Mouse (Mus musculus) adipocyte (in vitro differentiated cells): ENCODE results near the gene Rab19.
"Not testable (repeated sequence)": the region's sequence is repeated elsewhere in the genome, so short reads cannot be mapped to it uniquely, and the experiment has no call there.

Experiments used
- DNase-seq: peaks from one replicate; pipeline ENCODE4 v3.0.0-alpha.2; 2016; ENCODE audit warnings: low spot score

The Rab19 gene

DNA sequence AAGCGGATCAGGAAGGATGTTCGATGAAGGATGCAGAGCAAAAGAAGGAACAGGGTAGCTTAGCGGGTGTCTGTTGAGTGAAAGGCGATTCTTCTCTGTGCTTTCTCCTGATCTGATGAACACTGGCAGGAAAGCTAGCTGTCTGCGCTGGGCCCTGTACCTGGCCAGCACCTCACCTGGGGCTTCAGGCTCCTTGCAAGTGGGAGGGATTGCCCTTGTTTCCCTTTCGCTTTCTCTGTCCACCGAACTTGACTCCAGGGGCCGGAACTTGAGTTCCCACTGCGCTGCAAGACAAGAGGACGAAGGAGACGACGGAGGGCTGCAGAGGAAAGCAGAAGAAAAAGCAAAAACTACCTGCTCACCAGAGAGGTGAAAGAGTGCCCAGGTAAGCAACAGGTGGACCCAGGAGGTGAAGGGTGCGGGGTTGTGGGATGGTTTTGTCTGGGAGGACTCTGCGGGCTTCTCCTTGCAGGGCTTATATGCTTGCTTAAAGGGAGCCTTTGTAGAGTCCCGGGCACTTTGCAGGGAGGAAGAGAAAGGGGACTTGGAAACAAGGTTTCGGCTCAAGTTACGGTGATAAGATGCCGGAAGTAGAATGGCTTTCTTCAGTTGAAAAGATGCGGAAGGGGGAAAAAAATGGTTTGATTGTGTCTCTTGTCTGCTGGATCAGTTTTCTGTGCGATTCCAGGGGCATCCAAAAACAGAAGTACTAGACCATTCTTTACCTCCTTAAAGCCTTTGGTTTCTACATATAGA, at the start of gene Rab19:
Gene Rab19, plus strand, starts transcription at position 51 of the 756 bp plus-strand sequence.
- no peak for DNase-seq

DNA sequence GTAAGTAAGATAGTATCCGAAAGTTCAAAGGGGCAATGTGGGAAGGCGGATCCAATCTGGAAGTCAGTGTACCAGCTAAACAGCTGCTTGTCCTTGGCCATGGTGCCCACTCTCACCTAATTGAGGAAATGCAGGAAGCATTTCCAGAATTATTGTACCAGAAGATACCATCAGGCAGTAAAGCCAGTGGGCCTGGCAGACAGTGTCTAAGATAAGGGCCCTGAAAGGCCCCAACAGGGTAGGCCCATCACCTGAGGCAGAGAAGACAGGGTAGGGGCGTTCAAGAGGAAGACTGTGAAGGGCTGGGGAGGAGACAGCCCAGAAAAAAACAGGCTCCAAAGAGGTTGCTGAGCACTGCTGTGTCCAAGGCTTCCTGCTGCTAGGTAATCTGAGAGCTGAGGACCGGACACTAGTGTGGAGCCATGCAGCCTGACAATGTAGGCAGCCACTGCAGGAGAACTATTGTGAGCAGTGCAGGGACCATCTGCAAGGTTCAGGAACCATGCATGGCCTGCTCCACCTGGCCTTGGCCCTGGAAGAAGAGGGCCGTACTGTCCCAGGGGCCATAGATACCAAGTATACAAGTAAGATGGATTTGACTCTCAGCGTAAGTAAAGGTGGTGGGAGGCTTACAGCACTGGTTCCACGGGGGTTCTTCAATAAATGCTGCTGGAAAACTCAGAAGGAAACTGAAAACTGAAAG, 48.8 kb upstream of the Rab19 start:
- no peak for DNase-seq

DNA sequence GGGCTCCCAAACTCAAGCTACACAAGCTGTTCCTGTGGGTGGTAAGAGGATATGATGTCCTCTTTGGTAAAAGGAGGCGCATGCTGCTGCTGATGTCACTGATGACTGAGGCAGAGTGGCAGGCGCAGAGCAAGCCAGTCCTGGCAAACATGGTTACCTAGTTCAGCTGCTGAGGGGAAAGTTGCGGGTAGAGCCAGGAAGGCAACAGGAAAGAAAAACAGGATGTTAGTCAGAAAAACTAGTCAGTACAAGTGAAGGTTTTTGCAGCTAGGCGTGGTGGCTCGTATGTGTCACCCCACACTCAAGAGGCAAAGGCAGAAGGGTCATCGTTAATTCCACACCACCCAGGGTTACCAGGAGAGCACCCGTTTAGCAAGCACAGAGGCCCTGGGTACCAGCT, 46.8 kb upstream of the Rab19 start:
- no peak for DNase-seq

DNA sequence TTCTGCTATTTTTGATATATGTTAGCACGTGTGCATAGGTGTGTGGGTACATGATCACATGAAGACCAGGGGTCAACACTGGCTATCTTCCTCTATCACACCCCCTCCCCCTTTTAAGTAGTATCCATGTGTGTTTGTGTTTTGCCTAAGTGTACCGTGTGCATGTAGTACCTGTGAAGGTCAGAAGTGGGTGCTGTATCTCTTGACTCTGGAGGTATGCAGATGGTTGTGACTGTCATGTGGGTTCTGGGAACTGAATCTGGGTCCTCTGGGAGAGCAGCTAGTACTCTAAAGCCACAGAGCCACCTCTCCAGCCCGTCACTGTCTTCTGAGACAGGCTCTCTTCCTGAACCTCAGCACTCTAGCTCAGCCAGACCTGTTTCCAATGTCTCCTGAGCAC, 46.1 kb upstream of the Rab19 start:
- no peak for DNase-seq

DNA sequence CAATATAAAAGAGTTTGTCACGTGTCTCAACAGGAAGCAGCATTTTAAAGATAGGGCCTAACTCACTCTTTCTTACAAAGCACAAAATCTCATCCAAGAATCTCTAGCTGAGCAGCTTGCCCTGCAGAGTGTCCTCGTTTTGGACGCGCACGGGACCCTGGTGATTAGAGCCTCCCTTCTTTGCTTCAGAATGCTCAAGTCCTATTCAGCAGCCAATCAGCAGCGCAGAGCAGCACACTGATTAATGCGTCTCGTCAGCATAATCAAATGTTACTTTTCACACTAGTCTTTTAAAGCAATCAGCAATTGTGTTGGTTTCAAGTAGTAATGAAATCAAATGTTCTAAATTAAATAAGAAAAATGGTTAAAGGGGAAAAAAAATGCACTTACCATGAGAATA, 42.6 kb upstream of the Rab19 start:
- no peak for DNase-seq

DNA sequence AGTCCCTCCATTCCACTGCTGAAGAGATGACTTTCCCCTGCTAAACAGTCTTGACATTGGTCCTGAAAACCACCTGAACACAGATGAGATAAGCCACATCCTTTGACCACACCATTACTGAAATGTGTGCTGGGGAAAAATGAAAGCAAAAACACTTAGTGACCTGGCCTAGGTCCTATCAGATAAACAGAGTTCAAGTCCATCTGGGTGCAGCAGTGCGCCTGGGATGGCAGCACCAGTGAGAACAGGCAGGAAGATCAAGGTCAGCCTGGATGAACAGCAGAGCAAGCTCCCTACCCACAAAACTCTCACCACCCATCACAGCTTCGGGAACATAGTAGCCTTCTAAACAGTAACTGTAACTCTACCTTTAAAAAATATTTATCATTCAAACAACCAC, 39.2 kb upstream of the Rab19 start:
- DNase-seq = no peak

DNA sequence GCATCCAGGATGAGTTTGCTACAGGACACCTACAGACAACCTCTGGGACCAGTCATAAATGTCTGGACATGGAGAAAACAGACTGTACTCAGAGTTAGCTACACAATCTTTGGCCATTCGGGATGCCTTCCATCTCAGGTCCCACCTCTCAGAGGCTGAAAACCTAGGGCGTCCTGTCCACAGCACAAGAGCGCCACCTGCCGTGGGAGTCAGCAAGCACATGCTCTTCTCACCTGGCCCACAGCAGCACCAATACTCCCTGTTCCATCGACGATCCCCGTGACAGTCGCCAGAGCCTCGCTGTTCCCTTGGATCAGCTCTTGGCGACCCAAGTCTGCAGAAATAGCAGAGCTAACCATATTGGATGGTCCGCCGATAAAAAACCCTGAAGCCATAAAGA, 37.0 kb upstream of the Rab19 start:
- peak; percentile 80 for DNase-seq

DNA sequence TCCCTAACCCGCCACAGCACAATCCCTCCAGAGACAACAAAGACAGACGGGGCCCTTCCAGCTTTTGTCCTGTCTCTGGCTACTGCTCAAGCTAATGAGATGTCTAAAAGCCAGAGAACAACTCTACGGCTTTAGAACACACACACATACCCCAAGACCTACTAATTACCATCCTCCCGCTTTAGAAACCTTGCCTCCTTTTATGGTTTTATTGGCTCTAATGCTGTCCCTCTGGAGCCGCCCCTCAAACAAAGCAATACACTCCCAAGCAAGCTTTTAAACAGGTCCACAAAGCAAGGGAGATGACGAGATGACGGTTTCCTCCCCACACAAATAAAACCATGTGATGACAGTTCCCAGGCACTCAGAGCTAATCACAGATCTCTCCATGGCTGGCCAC, 35.5 kb upstream of the Rab19 start:
- no peak for DNase-seq

DNA sequence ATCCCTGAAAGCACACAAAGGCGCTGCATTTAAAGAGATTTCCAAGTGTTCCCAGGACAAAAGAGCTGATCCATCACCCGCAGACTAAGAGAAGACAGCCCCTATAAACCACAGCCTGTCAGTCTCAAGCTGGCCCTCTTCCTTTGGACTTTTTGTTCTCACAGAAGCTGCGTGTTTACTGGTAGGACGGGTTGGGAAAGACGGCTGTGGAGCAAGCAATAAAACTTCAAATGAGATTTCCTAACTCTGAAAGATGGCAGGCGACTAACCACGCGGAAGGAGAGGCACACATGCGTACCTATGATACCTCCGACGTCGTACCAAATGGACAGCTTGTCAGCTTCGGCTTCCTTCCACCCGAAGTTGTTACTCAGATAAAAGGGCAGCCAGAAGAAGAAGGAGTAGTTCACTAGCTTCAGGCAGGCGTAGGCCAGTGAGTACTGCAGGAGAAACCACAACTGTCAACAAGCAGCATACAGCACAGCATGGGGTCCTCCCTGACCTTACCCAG, 33.9 kb upstream of the Rab19 start:
- peak; percentile 28 for DNase-seq

DNA sequence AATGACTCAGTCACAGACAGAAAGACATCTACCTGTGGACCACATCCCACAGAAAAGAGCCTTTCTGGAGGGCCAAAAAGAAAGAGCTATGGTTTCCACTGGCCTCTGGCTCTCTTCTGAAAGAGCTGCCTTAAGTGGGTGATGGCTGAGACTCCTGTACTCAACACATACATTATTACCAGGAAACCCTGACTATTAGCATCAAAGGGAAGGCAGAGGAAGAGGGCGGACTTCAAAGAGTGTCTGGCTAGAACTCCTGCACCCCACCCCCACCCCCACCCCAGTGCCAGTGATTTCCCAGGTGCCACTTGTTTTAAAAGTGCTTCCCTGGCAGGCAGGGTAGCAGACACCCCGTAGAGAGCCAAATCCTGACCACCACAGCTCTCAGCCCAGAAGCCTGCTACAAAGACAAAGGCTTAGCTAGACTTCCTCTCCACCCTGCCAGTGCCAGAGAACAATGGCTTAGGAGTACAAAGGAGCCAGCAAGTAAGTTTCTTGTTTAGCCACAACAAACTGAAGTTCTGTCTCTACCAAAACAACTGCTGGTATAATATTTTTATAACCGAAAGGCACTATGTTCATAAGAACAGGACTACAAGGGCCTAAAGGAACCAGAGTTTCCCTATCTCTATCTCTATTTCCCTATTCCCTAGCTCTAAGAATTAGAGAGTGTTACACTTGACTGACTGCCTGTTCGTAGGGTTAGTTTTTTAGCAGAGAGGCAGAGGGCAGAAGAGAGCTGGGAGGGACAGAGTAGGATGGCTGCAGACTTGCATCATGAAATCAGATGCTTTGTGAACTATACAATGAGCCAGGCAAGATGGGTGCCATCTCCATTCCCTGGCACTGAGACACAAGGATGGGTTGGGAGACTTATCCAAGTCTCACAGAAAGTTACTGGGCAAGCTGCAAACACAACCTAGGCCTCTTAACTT, 32.8 kb upstream of the Rab19 start:
- peak; percentile 13 for DNase-seq

DNA sequence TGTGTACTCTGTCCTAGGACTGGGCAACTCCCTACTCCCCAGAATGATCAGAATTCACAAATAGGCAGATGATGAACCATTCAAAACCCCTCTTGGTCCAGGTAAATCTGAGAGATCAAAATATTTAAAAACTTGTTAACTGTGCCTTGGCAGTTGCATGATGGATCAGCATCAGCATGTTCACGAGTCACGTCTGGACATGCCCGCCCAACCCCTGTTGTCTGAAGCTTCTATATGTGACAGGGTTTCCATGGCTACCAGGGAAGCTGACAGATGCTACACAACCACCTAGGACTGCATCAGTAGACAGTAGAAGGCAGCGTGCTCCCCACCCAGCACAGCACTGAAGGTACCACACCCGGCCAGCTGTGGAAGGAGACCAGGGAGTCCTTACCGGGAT, 32.0 kb upstream of the Rab19 start:
- DNase-seq = no peak

DNA sequence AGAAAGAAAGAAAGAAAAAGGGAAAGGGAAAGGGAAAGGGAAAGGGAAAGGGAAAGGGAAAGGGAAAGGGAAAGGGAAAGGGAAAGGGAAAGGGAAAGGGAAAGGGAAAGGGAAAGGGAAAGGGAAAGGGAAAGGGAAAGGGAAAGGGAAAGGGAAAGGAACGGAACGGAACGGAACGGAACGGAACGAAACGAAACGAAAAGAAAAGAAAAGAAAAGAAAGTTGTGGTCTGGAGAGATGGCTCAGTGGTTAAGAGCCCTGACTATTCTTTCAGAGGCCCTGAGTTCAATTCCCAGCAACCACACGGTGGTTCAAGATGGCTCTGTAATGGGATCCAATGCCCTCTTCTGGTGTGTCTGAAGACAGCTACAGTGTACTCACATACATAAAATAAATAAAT, 21.8 kb upstream of the Rab19 start:
- not testable (repeated sequence) for DNase-seq

DNA sequence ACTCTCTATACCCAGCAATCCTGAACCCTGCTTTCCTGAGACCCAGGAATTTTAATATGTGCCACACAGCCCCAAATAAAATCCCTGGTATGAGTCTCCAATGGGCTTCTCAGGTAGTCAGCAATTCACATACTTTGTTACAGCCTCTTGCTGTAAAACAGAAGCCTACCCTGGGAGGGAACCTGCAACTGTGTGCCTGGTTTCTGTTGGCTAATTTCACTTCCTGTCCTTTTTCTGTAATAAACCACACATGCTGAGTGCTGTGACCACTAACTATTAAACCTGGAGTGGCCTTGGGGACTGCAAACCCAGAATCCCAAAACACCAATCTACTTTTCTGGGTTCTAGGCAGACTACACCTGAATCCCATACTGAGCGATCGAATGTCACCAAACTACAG, 18.3 kb upstream of the Rab19 start:
- DNase-seq = no peak

DNA sequence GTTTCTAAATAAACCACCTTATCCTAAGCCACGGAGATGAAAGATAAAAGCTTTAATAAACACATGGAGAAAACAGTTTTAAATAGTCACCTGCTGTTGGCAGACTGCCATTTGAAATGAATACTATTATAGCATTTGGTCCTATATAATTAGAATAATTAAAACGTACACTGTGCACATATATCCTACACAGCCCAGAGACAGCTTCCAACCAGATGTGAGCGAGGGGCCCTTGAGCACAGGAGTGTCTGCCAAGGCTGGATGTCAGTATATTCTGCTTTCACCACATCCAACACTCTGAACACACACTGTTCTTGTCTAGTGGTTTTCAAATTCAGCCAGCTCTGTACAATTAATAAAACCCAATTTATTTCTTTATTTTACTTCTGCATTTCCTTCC, 11.3 kb upstream of the Rab19 start:
- DNase-seq = no peak

DNA sequence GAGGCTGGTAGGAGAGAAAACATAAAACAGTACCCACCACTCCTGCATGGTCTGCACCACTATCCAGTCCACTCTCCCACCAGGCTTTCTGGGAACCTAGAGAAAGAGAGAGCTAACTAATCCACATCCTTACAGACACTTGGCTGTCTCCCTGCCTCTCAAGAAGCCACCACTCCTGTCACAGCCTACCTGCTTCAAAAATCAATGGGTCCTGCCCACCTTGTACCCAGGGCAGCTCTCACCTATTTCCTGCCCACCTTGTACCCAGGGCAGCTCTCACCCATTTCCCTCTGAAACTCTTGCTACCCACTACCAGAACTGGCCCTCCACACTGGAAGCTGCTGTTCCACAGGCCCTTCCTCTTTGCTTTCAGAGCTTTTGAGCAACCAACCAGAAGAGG, 8.9 kb upstream of the Rab19 start:
- no peak for DNase-seq

DNA sequence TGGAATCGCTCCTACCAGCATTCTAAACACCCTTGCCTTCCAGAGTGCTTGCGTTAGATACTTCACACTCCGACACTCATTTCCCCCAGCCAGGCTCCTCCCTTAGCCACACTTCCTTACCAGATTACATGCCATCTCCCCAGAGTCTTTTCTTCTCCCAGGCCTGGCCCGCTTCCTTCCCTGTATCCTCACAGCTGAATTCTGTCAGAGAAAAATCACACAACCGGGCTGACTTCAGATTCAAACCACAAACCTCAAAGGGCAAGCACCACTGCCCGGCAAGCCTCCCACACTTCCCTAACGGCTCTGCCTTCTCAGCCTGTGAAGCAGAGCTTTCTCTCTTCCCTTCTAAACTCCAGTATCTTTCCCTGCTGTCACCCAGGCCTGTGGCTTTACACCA, 8.2 kb upstream of the Rab19 start:
- peak; percentile 26 for DNase-seq

DNA sequence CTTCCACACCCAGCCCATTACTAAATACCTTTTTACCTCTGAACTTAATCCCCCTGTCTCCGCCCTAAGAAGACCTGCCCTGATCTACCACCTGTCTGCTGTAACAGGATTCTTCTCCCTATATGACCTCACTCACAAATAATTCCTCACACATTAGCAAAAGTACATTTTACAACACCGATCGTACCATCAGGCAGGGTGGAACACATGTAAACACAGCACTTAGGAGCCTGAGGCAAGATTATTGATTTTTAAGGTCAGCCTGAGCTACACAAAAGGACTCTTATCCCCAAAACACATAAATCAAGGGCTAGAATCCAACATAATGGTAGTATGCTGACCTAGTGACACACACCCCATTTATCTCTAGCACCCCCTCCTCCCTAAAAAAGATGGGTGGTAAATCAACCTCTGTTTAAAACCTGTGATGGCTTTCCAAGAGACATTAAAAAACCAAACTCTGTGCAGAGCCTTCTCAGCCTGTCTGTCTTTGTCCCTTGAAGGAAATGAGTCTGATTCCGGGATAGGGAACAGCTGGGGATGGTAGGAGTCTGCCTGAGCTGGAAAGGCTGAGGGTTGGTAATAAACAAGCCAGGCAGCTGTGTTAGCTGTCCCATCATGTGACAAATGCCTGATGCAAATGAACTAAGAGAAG, 7.5 kb upstream of the Rab19 start:
- no peak for DNase-seq

DNA sequence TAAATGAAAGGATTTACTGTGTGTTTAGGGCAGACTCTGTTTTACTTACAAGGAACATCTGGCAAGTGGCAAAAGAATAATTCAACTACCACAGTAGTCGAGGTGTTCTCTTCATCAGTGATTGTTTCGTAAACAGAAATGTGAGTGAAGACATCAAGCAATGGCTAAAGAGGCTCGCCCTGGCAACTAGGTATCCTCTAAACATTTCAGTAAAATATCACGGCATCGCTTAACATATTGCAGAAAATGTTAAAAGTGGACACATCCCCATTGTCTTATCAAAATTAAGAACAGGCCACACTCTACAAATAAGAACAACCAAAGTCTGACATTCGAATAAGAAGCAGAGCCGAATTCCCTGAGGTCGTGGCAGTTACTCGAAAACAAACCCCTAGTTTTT, 4.2 kb upstream of the Rab19 start:
- no peak for DNase-seq

DNA sequence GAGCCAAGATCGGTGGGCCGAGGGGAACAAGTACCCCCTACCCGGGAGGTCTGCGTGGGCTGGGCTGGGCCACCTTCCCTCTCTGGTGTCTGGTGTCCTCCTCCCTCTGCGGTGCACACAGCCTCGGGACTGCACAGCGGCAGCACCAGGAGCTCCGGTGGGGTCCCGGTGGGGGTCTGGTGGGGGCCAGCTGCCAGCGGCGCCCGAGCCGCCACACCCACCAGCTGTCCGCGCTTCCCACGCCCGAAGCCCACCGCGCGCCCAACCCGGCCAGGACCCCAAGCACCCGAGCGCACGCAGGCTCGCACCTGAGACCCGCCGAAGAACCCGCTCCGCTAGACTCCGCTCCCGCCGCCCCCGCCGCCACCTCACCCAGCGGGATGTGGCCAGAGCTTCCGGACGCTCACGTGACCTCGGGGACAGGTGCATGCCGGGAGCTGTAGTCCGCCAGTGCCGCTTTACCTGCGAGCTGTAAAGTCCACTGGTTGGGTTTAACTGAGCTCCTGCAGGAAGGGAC, 3.6 kb upstream of the Rab19 start, which contains the start of gene Slc37a3:
Gene Slc37a3, minus strand, starts transcription at position 365 of the 517 bp plus-strand sequence.
- DNase-seq = peak; percentile 80

DNA sequence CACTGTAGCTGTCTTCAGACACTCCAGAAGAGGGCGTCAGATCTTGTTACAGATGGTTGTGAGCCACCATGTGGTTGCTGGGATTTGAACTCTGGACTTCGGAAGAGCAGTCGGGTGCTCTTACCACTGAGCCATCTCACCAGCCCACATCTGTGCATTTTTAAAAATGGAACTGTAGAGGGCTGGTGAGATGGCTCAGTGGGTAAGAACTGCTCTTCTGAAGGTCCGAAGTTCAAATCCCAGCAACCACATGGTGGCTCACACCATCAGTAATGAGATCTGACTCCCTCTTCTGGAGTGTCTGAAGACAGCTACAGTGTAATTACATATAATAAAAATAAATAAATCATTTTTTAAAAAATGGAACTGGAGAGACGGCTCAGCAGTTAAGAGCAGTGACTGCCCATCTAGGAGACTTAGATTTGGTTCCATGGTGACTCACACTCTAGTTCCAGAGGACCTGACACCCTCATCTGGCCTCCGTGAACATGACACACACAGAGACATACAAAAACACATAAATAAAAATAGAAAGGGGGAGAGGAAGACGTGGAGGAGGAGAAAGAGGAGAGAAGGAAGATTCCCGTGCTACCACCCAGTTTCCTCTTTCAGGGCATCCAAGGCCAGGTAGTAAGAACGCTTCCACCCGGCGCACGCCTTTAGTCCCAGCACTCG, 2.7 kb upstream of the Rab19 start:
- DNase-seq = not testable (repeated sequence)

DNA sequence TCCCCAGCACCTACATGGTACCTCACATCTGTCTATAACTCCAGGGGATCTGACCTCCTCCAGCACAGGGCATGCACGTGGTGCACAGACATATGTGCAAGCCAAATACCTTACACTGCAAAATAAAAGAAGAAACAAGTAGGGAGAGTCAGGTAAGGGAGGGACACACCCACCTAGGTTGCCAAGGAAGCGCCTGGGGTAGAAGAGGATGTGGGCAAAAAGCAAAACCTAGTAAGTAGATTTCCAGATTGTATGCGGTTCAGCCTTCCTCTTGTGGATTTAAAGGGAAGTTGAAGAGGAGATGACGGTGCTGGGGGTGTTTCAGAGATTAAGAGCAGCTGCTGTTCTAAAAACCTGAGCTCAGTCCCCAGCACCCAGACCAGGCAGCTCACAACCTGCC, 1.8 kb upstream of the Rab19 start:
- DNase-seq = no peak
